Mouse (Mus musculus) bone marrow macrophage, adult 2 months (primary cell): ENCODE results near the gene Hjurp. TPM values are rescaled to one million over a fixed set of nuclear protein-coding genes. Genes with fewer than 3 reads are reported as not detected.

Experiments used
- H3K27ac ChIP-seq: 2 replicates; pipeline ENCODE4 v1.5.1; 2012; ENCODE audit warnings: low read depth, low read length; ENCODE audit not compliant: insufficient read depth
- H3K4me1 ChIP-seq: 2 replicates; pipeline ENCODE4 v1.6.1; 2012; ENCODE audit warnings: low read length; ENCODE audit not compliant: control insufficient read depth, insufficient read depth
- H3K4me3 ChIP-seq: 2 replicates; pipeline ENCODE4 v1.5.1; 2012; ENCODE audit warnings: mild to moderate bottlenecking, low read length, moderate library complexity; ENCODE audit not compliant: insufficient read depth
- CTCF ChIP-seq: IDR thresholded peaks from 2 replicates; pipeline ENCODE4 v1.5.1; 2012; ENCODE audit warnings: low read depth, mild to moderate bottlenecking, low read length, moderate library complexity
- POLR2A ChIP-seq: IDR thresholded peaks from 2 replicates; pipeline ENCODE4 v1.6.1; 2012; ENCODE audit warnings: mild to moderate bottlenecking, low read depth, low read length, borderline replicate concordance
- polyA plus RNA-seq: library from polyadenylated mRNA; stranded (reverse); fragments of >200 nt; gene quantifications from 2 replicates; pipeline ENCODE4 v1.2.4, GENCODE M21; 2012; ENCODE audit not compliant: missing spikeins, insufficient read depth, insufficient read length

Hjurp gene
- polyA plus RNA-seq, 1 experiment, result 69.1 TPM

- no peak for TF ChIP-seq CTCF
- TF ChIP-seq POLR2A, result no peak
- peaks cover 3% of the 10 kb centered on the region for H3K4me1 ChIP-seq
- no peak overlapping the region for H3K27ac ChIP-seq
- H3K4me3 ChIP-seq, result no peak overlapping the region
These were observed 10.8 kb upstream of the Hjurp start for GRCm38 (mm10) chr1:88288056-88288788.

GRCm38 (mm10) chr1:88287697-88287980 lies 10.2 kb upstream of the Hjurp start:
- H3K4me3 ChIP-seq, result no peak overlapping the region
- TF ChIP-seq CTCF (no peak), POLR2A (no peak)
- H3K27ac ChIP-seq, result no peak overlapping the region
- H3K4me1 ChIP-seq, result peaks cover 4% of the 10 kb centered on the region

- Histone ChIP-seq H3K4me1 (peaks cover 4% of the 10 kb centered on the region), H3K4me3 (no peak overlapping the region), H3K27ac (no peak overlapping the region)
- TF ChIP-seq CTCF (no peak), POLR2A (no peak)
These were observed 9.7 kb upstream of the Hjurp start for GRCm38 (mm10) chr1:88286887-88287696.

GRCm38 (mm10) chr1:88286136-88286845 lies 8.9 kb upstream of the Hjurp start:
- peaks cover 4% of the 10 kb centered on the region for H3K4me1 ChIP-seq
- H3K4me3 ChIP-seq, result no peak overlapping the region
- H3K27ac ChIP-seq, result no peak overlapping the region
- TF ChIP-seq CTCF (no peak), POLR2A (no peak)

GRCm38 (mm10) chr1:88285652-88286051 lies 8.2 kb upstream of the Hjurp start:
- Histone ChIP-seq H3K4me1 (peaks cover 4% of the 10 kb centered on the region), H3K27ac (no peak overlapping the region), H3K4me3 (no peak overlapping the region)
- TF ChIP-seq CTCF (no peak), POLR2A (no peak)

- Histone ChIP-seq H3K4me1 (peaks cover 4% of the 10 kb centered on the region), H3K4me3 (no peak overlapping the region), H3K27ac (no peak overlapping the region)
- no peak for TF ChIP-seq POLR2A
These were observed 7.5 kb upstream of the Hjurp start for GRCm38 (mm10) chr1:88284946-88285320.

- Histone ChIP-seq H3K4me1 (peaks cover 5% of the 10 kb centered on the region), H3K27ac (no peak overlapping the region), H3K4me3 (no peak overlapping the region)
- TF ChIP-seq POLR2A (no peak), CTCF (no peak)
These were observed 7.0 kb upstream of the Hjurp start for GRCm38 (mm10) chr1:88284228-88284945.

- H3K27ac ChIP-seq, result no peak overlapping the region
- TF ChIP-seq CTCF (no peak), POLR2A (no peak)
- peaks cover 9% of the 10 kb centered on the region for H3K4me1 ChIP-seq
- H3K4me3 ChIP-seq, result no peak overlapping the region
These were observed 6.2 kb upstream of the Hjurp start for GRCm38 (mm10) chr1:88283376-88284227.

GRCm38 (mm10) chr1:88282301-88282700 lies 4.9 kb upstream of the Hjurp start:
- Histone ChIP-seq H3K4me3 (no peak overlapping the region), H3K4me1 (peaks cover 11% of the 10 kb centered on the region), H3K27ac (no peak overlapping the region)
- TF ChIP-seq CTCF (no peak), POLR2A (no peak)
